Mouse (Mus musculus): ENCODE results near the gene Nepro.

DNA sequence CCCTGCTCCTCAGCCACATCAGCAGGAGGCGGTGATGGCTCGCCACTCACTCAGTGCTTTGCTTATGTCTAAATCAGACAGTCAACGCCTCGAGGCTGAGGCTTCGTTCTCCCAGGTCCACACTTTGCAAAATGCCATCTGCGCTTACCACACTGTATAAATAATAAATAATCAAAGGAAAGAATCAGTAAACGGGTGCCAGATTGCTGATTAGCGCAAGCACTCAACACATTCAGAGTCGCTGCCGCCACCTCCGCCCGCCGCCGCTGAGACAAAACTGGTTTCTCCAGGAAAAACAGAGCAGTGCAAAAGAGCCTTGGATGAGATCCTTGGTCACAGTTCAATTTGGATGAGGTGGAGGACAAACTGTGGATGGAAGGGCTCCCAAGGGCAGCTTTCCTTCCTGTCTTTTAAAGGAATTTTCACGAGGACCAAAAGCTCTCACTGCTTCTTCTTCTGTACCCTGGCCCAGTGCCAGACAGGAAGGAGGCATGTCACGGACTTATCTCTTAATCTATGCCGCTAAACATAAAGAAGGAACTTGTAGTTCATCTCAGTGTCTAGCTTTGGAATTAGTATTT, 32.5 kb upstream of the Nepro start:
- no peak for TF ChIP-seq CTCF (IDR thresholded peaks at IDR 0.05; ENCODE audit: control insufficient read depth, insufficient read depth, insufficient replicate concordance, low read depth, low read length)
- TF ChIP-seq POLR2A (IDR thresholded peaks at IDR 0.05; ENCODE audit: control insufficient read depth, low read depth, low read length), result no peak

Data from testis, adult 2 months (tissue).